Mouse (Mus musculus): ENCODE data around the gene Olfr1416. TPM values are rescaled to one million over a fixed set of nuclear protein-coding genes. Genes with fewer than 3 reads are reported as not detected.
"Not testable (repeated sequence)": the region's sequence is repeated elsewhere in the genome, so short reads cannot be mapped to it uniquely, and the experiment has no call there.

Gene Olfr1416
- not detected in 2 replicates for polyA plus RNA-seq (2015; fragmentation: Nextera tagmentation; extraction: Ambion mirVana)

DNA sequence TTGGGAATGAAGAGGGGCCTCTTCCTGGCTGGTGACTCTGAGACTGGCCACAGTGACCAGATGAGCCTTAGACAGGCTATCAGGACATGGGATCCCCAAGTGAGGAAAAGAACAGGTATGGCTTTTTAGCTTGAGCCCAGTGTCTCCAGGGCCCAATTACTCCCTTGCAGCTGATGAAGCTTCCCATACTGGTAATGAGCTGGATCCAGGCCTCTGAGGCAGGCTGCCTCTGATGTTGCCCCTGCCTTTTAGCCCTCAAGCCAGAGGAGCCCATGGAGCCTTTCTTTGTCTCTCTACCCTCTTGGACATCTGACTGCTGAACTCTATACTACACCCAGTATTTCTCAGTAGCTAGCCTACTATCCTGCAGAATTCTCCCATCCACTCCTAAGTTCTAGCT, at the start of gene Olfr1416:
Olfr1416 (minus strand) TSS at position 101 of the 400 bp plus-strand sequence.
- ATAC-seq (ENCODE audit: insufficient read depth): no peak
- no peaks in the 10 kb centered on the region for H3K9me3 ChIP-seq (replicated peaks)
- no peak within 1 kb of the TSS for H3K4me2 ChIP-seq
- no peaks in the 10 kb centered on the region for H3K36me3 ChIP-seq (replicated peaks)
- H3K4me3 ChIP-seq (replicated peaks): no peak within 1 kb of the TSS
- H3K27me3 ChIP-seq: no peaks in the 10 kb centered on the region
- no peak within 1 kb of the TSS for H3K9ac ChIP-seq
- H3K4me1 ChIP-seq (replicated peaks): no peaks in the 10 kb centered on the region
- no peak within 1 kb of the TSS for H3K27ac ChIP-seq (replicated peaks)

DNA sequence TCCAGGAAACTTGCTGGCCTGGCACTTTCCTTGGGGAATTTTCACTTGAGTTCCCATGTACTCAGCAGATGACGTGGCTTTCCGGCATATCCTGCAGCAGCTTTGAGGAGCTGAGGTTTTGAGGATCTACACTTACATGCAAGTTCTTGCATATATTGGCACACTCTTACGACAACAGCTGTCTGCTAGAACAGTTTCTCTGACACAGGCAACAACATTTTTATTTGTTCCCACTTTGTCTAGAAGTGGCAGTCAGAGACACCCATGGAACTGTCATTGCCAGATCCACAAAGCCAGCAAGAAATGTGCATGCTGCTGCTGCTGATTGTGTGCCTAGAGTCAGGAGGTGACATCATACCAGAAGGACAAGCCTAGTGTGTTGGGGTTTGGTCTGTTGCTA, 38.9 kb upstream of the Olfr1416 start:
- ATAC-seq (ENCODE audit: insufficient read depth): no peak
- WGBS (ENCODE audit: insufficient replicate concordance): 77% methylated on average over 3 of the region's 3 CpGs
- Histone ChIP-seq H3K36me3 (replicated peaks) (no peaks in the 10 kb centered on the region), H3K4me1 (replicated peaks) (no peaks in the 10 kb centered on the region), H3K27me3 (no peaks in the 10 kb centered on the region), H3K4me2 (no peak overlapping the region), H3K9ac (no peak overlapping the region), H3K27ac (replicated peaks) (no peak overlapping the region), H3K4me3 (replicated peaks) (no peak overlapping the region), H3K9me3 (replicated peaks) (no peaks in the 10 kb centered on the region)

- 12% methylated on average over 10 of the region's 10 CpGs for WGBS (ENCODE audit: insufficient replicate concordance)
- Histone ChIP-seq H3K4me1 (replicated peaks) (no peaks in the 10 kb centered on the region), H3K9ac (no peak overlapping the region), H3K4me3 (replicated peaks) (no peak overlapping the region), H3K36me3 (replicated peaks) (no peaks in the 10 kb centered on the region), H3K9me3 (replicated peaks) (no peaks in the 10 kb centered on the region), H3K27me3 (no peaks in the 10 kb centered on the region), H3K4me2 (no peak overlapping the region), H3K27ac (replicated peaks) (no peak overlapping the region)
- ATAC-seq (ENCODE audit: insufficient read depth): no peak
Observed at GRCm38 (mm10) chr1:92521376-92521775, 36.5 kb upstream of the Olfr1416 start.

DNA sequence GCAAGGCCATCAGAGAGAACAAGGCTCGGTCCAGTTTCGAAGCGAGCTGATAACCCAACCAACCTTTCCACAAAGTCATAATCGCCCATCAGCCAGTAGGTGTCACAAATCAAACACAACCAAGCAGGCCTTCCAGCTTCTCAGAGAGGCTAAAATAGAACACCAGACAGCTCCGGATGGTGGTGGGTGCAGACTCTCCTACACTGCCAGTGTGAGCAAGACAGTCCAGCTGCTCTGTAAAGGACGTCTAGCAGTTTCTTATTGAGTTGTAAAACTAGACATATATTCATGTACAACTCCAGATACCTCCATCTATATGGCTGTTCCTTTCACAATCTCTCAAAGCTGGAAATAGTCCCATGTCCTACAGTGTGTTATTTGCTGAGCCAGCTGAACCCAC, 34.1 kb upstream of the Olfr1416 start:
- H3K4me1 ChIP-seq (replicated peaks): no peaks in the 10 kb centered on the region

GRCm38 (mm10) chr1:92518561-92518960, 33.6 kb upstream of the Olfr1416 start, which contains the start of gene Olfr1414:
Gene Olfr1414 (minus strand): TSS chr1:92518661.
- no peak within 1 kb of the TSS for H3K9ac ChIP-seq
- no peak for ATAC-seq (ENCODE audit: insufficient read depth)

More for the DNA sequence above, 34.1 kb upstream of the Olfr1416 start:
- no peak overlapping the region for H3K27ac ChIP-seq (replicated peaks)
- H3K4me2 ChIP-seq: no peak overlapping the region
- peaks cover 6% of the 10 kb centered on the region; the same call in 1 of the 2 replicates for H3K27me3 ChIP-seq
- no peak overlapping the region for H3K9ac ChIP-seq
- H3K36me3 ChIP-seq (replicated peaks): no peaks in the 10 kb centered on the region
- whole genome bisulfite sequencing (ENCODE audit: insufficient replicate concordance): 59% methylated on average over 6 of the region's 6 CpGs
- ATAC-seq (ENCODE audit: insufficient read depth): no peak
- no peak overlapping the region for H3K4me3 ChIP-seq (replicated peaks)
- H3K9me3 ChIP-seq (replicated peaks): no peaks in the 10 kb centered on the region

DNA sequence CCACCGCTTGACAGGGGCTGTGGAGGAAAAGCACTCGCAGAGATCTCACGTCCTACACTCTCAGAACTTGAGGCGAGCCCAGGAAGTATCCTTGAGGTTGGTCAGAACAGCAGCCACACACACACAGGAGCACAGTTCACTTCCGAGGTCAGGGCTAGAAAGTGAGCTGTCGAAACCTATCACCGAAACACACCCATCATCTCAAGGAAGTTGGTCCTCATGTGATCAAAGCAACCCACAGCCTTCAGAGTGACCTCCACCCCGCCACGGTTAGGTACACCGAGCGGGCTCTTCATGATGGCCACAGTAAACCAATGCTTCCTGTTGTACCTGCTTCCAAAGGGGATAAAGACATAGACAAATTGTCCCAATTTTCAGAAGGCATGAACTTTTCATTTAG, 30.5 kb upstream of the Olfr1416 start:
- H3K36me3 ChIP-seq (replicated peaks): no peaks in the 10 kb centered on the region
- no peak overlapping the region for H3K27ac ChIP-seq (replicated peaks)
- no peaks in the 10 kb centered on the region for H3K4me1 ChIP-seq (replicated peaks)
- no peaks in the 10 kb centered on the region for H3K9me3 ChIP-seq (replicated peaks)
- H3K4me2 ChIP-seq: no peak overlapping the region
- ATAC-seq (ENCODE audit: insufficient read depth): no peak
- 46% methylated on average over 11 of the region's 11 CpGs for WGBS (ENCODE audit: insufficient replicate concordance)
- H3K9ac ChIP-seq: no peak overlapping the region
- peaks cover 6% of the 10 kb centered on the region; the same call in 1 of the 2 replicates for H3K27me3 ChIP-seq
- no peak overlapping the region for H3K4me3 ChIP-seq (replicated peaks)

More at GRCm38 (mm10) chr1:92518561-92518960, 33.6 kb upstream of the Olfr1416 start, which contains the start of gene Olfr1414:
- Histone ChIP-seq H3K9me3 (replicated peaks) (no peaks in the 10 kb centered on the region), H3K27ac (replicated peaks) (no peak within 1 kb of the TSS), H3K4me1 (replicated peaks) (no peaks in the 10 kb centered on the region), H3K36me3 (replicated peaks) (no peaks in the 10 kb centered on the region), H3K4me2 (no peak within 1 kb of the TSS), H3K27me3 (peaks cover 6% of the 10 kb centered on the region; the same call in 1 of the 2 replicates), H3K4me3 (replicated peaks) (no peak within 1 kb of the TSS)
- 54% methylated on average over 3 of the region's 3 CpGs for WGBS (ENCODE audit: insufficient replicate concordance)

DNA sequence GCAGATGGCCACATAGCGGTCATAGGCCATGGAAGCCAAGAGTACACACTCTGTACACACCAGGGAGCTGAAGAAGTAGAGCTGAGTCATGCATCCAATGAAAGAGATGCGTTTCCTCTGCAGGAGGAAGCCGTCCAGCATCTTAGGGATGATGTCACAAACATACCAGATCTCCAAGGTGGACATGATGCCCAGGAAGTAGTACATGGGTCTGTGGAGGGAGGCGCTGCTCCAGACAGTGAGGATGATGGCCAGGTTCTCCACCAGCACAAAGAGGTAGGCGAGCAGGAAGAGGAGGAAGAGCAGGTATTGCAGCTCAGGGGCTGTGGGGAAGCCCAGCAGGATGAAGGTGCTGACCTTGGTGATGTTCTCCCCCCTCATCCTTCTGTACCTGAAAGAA, 26.7 kb upstream of the Olfr1416 start:
- H3K4me2 ChIP-seq; H3K4me1 ChIP-seq (replicated peaks); ATAC-seq (ENCODE audit: insufficient read depth); H3K27ac ChIP-seq (replicated peaks); H3K36me3 ChIP-seq (replicated peaks); H3K27me3 ChIP-seq; H3K4me3 ChIP-seq (replicated peaks); H3K9me3 ChIP-seq (replicated peaks); H3K9ac ChIP-seq: not testable (repeated sequence)
- 53% methylated on average over 5 of the region's 5 CpGs for WGBS (ENCODE audit: insufficient replicate concordance)

DNA sequence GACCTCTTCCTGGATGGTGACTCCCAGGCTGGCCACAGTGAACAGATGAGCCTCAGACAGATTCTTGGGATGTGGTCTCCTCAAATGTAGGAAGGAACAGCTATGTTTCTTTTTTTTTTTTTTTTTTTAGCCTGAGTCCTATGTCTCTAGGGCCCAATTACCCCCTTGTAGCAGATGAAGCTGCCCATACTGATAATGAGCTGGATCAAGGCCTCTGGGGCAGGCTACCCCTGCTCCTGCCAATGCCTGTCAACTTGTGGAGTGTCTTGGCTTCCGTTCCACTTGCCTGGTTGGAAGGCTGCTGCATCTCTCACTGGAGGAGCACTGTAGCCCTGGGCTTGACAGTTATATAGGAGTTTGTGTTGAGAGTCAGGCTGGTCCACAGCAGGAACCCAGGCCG, 11.1 kb upstream of the Olfr1416 start, which contains the start of gene Olfr1415:
Olfr1415 (minus strand) TSS at position 101 of the 400 bp plus-strand sequence.
- H3K36me3 ChIP-seq (replicated peaks): no peaks in the 10 kb centered on the region
- H3K9ac ChIP-seq: no peak within 1 kb of the TSS
- H3K27me3 ChIP-seq: no peaks in the 10 kb centered on the region
- no peak within 1 kb of the TSS for H3K4me2 ChIP-seq
- no peak within 1 kb of the TSS for H3K4me3 ChIP-seq (replicated peaks)
- no peak for ATAC-seq (ENCODE audit: insufficient read depth)
- WGBS (ENCODE audit: insufficient replicate concordance): 60% methylated on average over 2 of the region's 2 CpGs
- H3K4me1 ChIP-seq (replicated peaks): no peaks in the 10 kb centered on the region
- no peak within 1 kb of the TSS for H3K27ac ChIP-seq (replicated peaks)
- H3K9me3 ChIP-seq (replicated peaks): no peaks in the 10 kb centered on the region

- ATAC-seq (ENCODE audit: insufficient read depth): peak; percentile 54
- Histone ChIP-seq H3K36me3 (replicated peaks) (peaks cover 15% of the 10 kb centered on the region), H3K4me1 (replicated peaks) (peaks cover 21% of the 10 kb centered on the region), H3K9me3 (replicated peaks) (no peaks in the 10 kb centered on the region), H3K4me2 (peak overlapping the region; percentile 83), H3K9ac (peak overlapping the region; percentile 56), H3K27me3 (0 out of 2 replicates have a peak, but pooled peaks cover 3% of the 10 kb centered on the region), H3K4me3 (replicated peaks) (peak overlapping the region; percentile 91), H3K27ac (replicated peaks) (peak overlapping the region; percentile 15)
- 3% methylated on average over 10 of the region's 10 CpGs for WGBS (ENCODE audit: insufficient replicate concordance)
Observed at GRCm38 (mm10) chr1:92474066-92474578, 10.8 kb downstream of the Olfr1416 start.

DNA sequence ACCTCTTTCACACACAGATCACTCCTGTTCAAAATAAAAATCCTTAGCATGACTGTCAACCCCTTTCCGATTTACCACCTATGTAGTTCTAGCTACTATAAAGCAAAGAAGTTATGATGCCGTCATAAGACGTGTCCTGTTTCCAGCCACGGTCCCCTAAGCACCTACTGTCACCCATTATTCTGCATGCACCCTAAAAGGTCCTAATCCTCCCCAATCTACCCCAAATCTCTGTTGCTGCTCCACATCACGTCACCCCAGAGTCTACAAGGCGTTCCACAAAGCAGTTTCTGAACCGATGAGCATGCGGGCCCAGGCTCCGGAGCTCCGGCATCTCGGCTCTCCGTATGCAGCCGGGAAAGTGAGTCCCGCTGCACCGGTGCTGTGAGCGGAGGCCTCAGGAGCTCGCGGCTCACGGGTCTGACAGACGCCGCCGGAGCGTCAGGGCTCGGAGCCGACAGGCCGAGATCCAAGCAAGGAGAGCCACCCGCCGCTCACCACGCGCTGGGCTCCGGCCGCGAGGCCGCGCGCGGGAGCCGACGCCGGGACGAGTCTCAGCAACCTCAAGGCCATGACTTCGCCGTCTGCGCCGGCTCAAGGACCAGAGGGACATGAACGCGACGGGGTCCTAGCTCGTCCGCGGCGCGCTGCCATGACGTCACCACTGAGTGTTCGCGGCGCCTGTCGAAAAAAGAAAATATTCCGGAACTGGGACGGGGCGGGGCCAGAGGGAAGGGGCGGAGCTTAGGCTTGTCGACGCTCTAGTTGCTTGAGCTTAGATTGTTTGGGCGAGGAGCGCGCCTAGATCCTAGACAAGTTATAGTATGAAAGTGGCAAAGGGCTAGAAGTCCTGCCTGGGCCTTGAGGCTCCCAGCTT, 11.5 kb downstream of the Olfr1416 start, which contains the start of gene Ndufa10:
Ndufa10 (minus strand) TSS at position 696 of the 877 bp plus-strand sequence.
- Histone ChIP-seq H3K27ac (replicated peaks) (peak within 1 kb of the TSS; percentile 75), H3K4me1 (replicated peaks) (peaks cover 21% of the 10 kb centered on the region), H3K4me2 (peak within 1 kb of the TSS; percentile 83), H3K36me3 (replicated peaks) (peaks cover 19% of the 10 kb centered on the region), H3K9me3 (replicated peaks) (no peaks in the 10 kb centered on the region), H3K4me3 (replicated peaks) (peak within 1 kb of the TSS; percentile 91), H3K9ac (peak within 1 kb of the TSS; percentile 90), H3K27me3 (0 out of 2 replicates have a peak, but pooled peaks cover 3% of the 10 kb centered on the region)
- WGBS (ENCODE audit: insufficient replicate concordance): under 1% methylated on average over 67 of the region's 67 CpGs
- peak; percentile 85 for ATAC-seq (ENCODE audit: insufficient read depth)

DNA sequence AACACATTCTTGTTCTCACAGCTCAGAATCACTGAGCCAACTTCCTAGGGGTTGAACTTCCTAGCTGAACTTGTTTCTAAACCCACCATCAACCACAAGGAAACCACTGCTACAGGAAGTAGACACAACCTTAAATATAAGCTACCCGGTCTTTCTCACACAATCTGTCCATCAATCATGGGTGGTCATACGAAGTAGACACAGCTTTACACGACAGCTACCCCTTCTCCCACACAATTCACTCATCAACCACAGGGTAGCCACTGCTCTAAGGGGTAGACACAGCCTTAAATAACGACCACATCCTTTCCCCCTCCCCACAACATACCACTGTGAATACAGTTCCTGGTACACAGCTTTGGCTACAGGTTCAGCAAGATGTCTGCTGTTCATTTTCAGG, 16.0 kb downstream of the Olfr1416 start:
- H3K4me3 ChIP-seq (replicated peaks): no peak overlapping the region
- H3K27me3 ChIP-seq: no peaks in the 10 kb centered on the region
- no peak overlapping the region for H3K27ac ChIP-seq (replicated peaks)
- WGBS (ENCODE audit: insufficient replicate concordance): 20% methylated on average over 4 of the region's 4 CpGs
- no peak overlapping the region for H3K4me2 ChIP-seq
- no peak for ATAC-seq (ENCODE audit: insufficient read depth)
- H3K36me3 ChIP-seq (replicated peaks): peaks cover 61% of the 10 kb centered on the region
- H3K4me1 ChIP-seq (replicated peaks): peaks cover 16% of the 10 kb centered on the region
- H3K9ac ChIP-seq: no peak overlapping the region
- H3K9me3 ChIP-seq (replicated peaks): no peaks in the 10 kb centered on the region

Data from liver, embryonic 15.5 days (tissue).